Mouse (Mus musculus) left cerebral cortex, adult 18-20 months (tissue): ENCODE data around the gene Fam217b. TPM values are rescaled to one million over a fixed set of nuclear protein-coding genes. Genes with fewer than 3 reads are reported as not detected.

Experiments
- DNase-seq, 2 experiments: peaks; one replicate each; pipeline ENCODE4 v3.0.0; 2021 to 2022; ENCODE audit warnings: low spot score in 2 of 2, mixed read lengths in 1 of 2
- total RNA-seq, 2 experiments: library from RNA; stranded (reverse); gene quantifications; 2 replicates each; pipeline ENCODE4 v1.2.3; 2021

The Fam217b gene
- total RNA-seq, 2 experiments from 2014 or later: 62.9 to 66.0 TPM

DNA sequence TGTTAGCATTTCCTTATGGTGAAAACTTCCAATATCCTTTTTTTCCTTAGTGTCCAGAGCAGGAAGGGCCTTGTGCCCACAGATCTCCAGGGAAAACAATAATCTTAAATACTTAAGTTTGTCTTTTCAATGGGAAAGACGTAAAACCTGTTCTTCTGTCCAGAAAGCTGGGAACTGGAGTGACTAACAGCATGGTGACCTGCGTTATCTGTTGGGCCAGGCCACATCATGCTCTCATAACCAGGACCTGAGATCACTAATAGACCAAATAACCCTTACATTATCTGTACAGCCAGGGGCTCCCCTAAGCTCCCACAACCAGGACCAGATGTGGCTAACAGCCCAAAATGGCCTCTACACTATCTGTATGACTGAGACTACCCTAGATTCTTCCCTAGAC, 19.6 kb downstream of the Fam217b start:
- no peak for DNase-seq

DNA sequence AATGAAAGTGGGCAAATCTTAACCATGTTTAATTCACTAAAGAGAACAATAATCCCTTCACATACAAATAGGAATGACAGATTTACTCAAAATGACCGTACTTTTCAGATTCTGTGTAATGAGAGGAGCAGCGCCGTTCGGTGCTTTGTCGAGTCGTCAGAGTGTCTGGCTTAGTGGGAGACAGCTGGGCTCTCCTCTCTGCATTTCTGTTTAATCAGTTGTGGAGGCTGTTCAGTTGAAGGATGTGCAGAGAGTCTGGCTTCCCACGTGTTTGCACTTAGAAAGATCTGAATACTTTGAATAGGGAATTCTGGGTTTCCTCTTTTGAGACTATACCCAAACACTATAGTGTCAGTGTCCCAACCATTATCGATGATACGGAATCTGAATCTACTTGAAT, 23.0 kb downstream of the Fam217b start:
- no peak for DNase-seq

DNA sequence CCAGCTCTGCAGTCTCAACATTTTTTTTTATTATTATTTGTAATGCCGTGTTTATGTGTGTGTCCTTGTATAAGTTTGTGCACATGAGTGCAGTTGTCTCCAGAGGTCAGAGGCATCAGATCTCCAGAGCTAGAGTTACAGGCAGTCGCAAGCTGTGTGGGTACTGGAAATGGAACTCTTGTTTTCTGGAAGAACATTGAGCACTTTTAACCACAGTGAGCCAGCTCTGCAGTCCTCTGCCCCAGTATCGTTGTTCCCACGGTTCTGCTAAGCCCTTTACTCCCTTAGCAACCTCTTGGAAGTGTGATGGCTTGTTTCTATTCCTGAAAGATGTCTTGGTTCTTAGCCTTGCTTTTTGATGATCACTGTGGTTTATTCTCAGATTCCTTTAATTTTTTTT, 35.1 kb downstream of the Fam217b start:
- DNase-seq: no peak

DNA sequence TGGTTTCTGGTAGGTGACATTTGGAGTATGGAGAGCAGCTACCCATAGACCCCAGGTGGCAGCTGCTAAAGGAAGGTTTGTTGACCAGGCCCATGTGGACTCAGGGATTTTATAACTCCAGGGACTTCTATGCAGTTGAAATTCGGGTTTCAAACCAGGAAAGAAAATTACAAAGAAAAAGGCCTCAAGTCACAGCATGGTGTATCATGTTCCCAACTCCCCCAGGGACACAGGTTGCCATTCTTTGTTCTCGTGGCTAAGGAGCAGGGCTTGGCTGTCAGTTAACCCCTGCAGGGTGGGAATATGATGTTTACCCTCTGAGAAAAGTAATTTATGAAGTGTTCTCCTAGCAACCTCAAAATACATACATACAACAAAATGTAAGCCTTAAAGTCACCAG, 35.9 kb downstream of the Fam217b start:
- DNase-seq: no peak

DNA sequence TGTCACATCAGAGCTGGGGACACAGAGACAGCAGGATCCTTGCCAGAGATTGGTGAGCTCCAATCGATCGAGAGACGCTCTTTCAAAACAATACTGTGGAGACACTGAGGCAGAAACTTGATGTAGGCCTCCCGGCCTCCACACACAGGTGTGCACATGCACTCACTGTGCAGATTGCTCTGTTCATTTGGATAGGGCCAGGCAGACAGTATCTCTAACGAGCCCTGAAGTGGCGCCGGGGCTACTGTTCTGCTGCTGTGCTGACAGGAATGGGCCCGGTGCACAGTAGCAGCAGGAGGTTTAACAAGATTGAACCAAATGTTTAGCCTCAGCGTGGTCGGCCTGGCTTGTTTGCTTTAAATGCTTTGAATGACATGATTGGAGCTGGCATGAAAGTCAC, 36.6 kb downstream of the Fam217b start:
- DNase-seq: no peak

DNA sequence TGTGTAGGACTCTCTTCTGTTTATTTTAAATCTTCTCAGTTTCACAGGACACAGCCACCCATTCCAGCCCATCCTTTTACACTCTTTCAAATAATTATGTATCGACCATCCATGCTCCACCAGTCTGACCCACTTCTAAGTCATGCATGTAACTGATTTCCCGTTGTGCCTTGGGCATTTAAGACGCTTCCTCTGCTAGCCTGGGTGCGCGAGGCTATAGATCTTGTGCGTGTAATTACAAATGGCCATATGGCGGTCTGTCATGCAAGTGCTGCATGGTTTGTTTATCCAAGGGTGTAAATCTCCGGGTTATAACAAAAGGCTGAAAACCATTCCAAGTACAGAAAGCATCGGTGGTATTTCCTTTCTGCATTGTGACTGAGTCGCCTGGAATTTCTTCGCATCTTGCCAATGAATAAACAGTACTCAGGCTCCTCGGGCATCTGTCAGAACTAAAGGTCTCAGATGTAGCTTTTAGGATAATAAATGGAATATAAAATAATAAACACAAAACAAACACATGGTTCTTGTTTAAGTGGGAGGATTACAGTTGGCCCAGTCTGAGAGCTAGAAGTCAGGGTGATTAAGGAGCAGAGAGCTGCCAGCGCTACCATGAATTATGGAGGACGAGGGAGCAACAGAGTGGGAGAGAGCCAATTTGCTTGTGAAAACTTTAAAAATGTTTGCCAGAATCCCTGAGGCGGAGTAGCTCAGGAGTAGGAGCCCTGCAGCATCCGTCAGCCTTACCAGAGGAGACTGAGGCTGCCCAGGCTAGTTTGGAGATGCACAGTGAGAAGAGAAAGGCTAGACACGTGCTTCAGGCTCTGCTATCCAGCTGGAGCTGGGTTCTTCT, 40.6 kb downstream of the Fam217b start:
- no peak for DNase-seq

DNA sequence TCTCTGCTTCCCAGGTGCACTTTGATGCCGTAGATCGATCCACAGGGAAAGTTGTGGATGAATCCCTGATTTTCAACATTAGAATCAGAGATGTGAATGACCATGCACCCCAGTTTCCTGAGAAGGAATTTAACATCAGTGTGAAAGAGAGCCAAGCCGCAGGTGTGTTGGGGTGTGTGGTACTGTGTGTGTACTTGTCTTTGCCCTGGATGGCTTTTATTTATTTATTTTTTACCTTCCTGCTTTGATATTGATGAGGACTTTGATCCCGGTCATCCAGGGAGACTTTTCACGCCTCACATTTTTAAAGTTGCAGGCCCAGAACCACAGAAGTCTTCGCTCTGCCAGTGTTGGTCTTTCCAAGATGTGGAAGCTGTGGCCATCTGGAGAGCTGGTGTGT, 43.1 kb downstream of the Fam217b start:
- no peak for DNase-seq

DNA sequence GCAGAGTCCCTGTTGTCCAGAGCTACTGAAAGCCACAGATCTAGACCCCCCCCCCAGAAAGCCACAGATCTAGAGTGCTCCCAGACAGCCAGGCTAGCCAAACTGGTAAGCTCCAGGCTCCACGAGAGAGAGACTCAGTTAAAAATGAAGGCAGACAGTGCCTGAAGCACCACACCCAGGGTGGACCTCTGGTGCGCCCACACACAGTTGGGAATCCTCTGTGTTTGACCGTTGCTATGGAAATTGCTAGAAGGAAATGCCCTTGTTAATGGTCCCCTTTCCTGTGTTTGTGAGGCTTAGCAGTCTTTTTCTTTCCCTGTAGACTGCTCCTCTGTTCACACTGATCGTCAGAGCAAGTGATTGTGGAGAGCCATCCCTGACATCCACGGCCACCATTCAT, 46.0 kb downstream of the Fam217b start:
- no peak for DNase-seq

DNA sequence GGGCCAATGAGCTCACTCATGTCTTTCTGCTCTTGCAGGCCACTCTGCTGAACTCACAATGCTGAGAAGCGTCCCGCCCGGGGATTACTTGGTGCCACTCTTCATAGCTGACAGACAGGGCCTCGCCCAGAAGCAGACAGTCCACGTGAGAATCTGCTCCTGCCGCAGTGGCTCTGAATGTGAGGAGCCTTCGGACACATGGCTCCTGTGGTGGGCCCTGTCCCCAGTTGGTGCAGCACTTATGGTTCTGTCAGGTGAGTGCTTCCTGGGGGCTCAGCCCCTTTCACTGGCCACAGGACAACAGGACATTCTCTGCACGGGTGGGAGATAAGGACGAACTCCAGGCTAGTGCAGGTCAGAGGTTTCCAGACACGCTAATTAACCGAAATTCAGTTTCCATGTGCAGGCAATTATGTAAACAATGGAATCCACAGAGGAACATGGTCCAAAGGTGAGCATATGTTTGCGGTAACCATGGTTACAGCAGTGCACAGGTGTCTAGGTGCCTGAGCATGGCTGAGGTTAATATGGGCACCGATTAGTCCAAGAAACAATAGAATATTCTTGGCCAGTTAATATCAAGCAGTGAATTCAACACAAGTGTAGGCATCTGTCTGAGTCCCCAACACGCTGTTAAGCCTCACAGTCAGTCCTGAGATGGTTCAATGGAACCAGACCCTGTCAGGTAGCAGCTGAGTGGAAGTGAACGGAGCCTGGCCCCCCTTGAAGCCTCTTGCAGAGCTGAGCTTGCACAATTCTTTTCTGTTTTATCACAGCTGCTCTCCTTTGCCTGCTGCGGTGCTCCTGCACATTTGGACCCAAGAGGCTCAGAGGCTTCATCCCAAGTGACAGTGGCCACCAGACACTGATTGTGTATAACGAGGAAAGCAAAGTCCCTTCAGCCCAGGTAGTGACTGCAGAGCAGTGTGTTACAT, 57.5 kb downstream of the Fam217b start:
- no peak for DNase-seq

DNA sequence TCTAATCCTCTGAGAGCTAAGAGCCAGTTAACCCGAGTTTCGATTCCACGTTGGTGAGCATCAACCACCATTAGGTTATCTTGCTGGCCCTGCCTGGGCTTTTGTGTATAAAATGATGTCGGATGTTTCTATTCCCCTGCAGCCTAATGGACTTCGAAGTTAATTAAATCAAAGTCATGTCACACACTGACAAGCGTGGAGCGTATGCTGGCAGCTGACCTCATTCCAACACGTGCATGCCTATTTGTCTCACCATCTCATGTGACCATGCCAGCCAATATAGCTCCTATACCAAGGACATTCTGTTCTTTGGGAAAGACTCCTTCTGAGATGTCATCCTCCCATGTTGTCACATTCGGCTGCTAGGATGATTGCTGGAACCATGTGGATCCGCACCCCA, 59.6 kb downstream of the Fam217b start:
- no peak for DNase-seq

Other genes starting within 250 kb of the Fam217b start
- gene Sycp2, start 6.8 kb upstream of the Fam217b start, total RNA-seq: 1 to 10 TPM; 1.3 to 2.4 TPM
- 1 to 10 TPM; 8.1 to 8.2 TPM for gene Ppp1r3d, start 52 bp upstream of the Fam217b start, total RNA-seq
- not detected for gene Cdh26, start 16.0 kb downstream of the Fam217b start, total RNA-seq